Mouse (Mus musculus) liver, postnatal 0 days (tissue): ENCODE data around the gene Scfd1.

ENCODE experiments used
- CTCF ChIP-seq: sonication (generic); IDR thresholded peaks from 2 replicates; pipeline ENCODE4 v1.5.1; 2016; ENCODE audit warnings: antibody characterized with exemption, low read depth
- EP300 ChIP-seq: IDR thresholded peaks from 2 replicates; pipeline ENCODE4 v1.6.1; 2016; ENCODE audit warnings: antibody characterized with exemption, low read depth, mild to moderate bottlenecking

GRCm38 (mm10) chr12:51347988-51348697 is 29.2 kb upstream of the Scfd1 start, which contains the start of gene G2e3:
- no peak for TF ChIP-seq CTCF
- TF ChIP-seq EP300: no peak; the same call in 1 of the 2 replicates
